Mouse (Mus musculus) limb, embryonic 14.5 days (tissue): ENCODE data around the gene Gcc1. TPM values are rescaled to one million over a fixed set of nuclear protein-coding genes. Genes with fewer than 3 reads are reported as not detected.

Experiments used
- ATAC-seq: fragments of 200-750 bp; cut with Nextera tagmentation; 2 replicates; pipeline ENCODE4 v1.8.0; 2017; ENCODE audit warnings: low read depth, moderate number of reproducible peaks, moderate TSS enrichment; ENCODE audit not compliant: low FRiP score
- DNase-seq: peaks from one replicate; pipeline ENCODE4 v3.0.0-alpha.2; 2015; ENCODE audit warnings: low spot score
- H3K27ac ChIP-seq: fragments of 300-500 bp; sonication (generic); replicated peaks from 2 replicates; pipeline ENCODE4 v1.5.1; 2014; ENCODE audit warnings: low read depth, mild to moderate bottlenecking, low read length, moderate library complexity, mixed read lengths
- H3K27me3 ChIP-seq: fragments of 300-500 bp; sonication (generic); 2 replicates; pipeline ENCODE4 v1.6.1; 2014; ENCODE audit warnings: low read length, mixed read lengths; ENCODE audit not compliant: control insufficient read depth, insufficient read depth
- H3K36me3 ChIP-seq: fragments of 300-500 bp; sonication (generic); 2 replicates; pipeline ENCODE4 v1.6.1; 2014; ENCODE audit warnings: mild to moderate bottlenecking, low read length, moderate library complexity, mixed read lengths; ENCODE audit not compliant: control insufficient read depth, insufficient read depth
- H3K4me1 ChIP-seq: fragments of 300-500 bp; sonication (generic); 2 replicates; pipeline ENCODE4 v1.6.1; 2014; ENCODE audit warnings: antibody characterized with exemption, low read length, mixed read lengths; ENCODE audit not compliant: control insufficient read depth, insufficient read depth
- H3K4me2 ChIP-seq: fragments of 300-500 bp; sonication (generic); replicated peaks from 2 replicates; pipeline ENCODE4 v1.6.1; 2014; ENCODE audit warnings: low read depth, mild to moderate bottlenecking, low read length, moderate library complexity; ENCODE audit not compliant: severe bottlenecking
- H3K4me3 ChIP-seq: fragments of 300-500 bp; sonication (generic); replicated peaks from 2 replicates; pipeline ENCODE4 v1.5.1; 2014; ENCODE audit warnings: low read length
- H3K9ac ChIP-seq: fragments of 300-500 bp; sonication (generic); 2 replicates; pipeline ENCODE4 v1.6.1; 2014; ENCODE audit warnings: mild to moderate bottlenecking, low read depth, low read length, moderate library complexity; ENCODE audit not compliant: severe bottlenecking
- H3K9me3 ChIP-seq: fragments of 300-500 bp; sonication (generic); 2 replicates; pipeline ENCODE4 v1.6.1; 2016; ENCODE audit warnings: low read length; ENCODE audit not compliant: control insufficient read depth
- POLR2A ChIP-seq: fragments of 200-500 bp; IDR thresholded peaks from 2 replicates; pipeline ENCODE4 v1.8.0; 2012; ENCODE audit warnings: inconsistent platforms, mild to moderate bottlenecking, moderate library complexity, borderline replicate concordance; ENCODE audit not compliant: insufficient read depth, insufficient read length; ENCODE audit errors: extremely low read depth
- WGBS: fragments of 180-500 bp; shearing (Covaris S2); extraction: QIAGEN DNeasy Blood & Tissue Kit; methylation state at CpG from one replicate; pipeline ENCODE4 v1.1.7; 2014; 5-methylcytosine and 5-hydroxymethylcytosine counted together
- polyA plus RNA-seq, 2 experiments: library from polyadenylated mRNA; depleted of rRNA in 1 of 2; stranded (reverse) in 1 of 2; unstranded in 1 of 2; fragments of >200 nt; fragmentation: Nextera tagmentation in 1 of 2; extraction: Ambion mirVana in 1 of 2; gene quantifications; 2 replicates each; pipeline versions ENCODE4 v1.2.1 to v1.2.3; 2012 to 2014

Gcc1 gene
- polyA plus RNA-seq, 2 experiments, result 6.7 to 8.6 TPM

GRCm38 (mm10) chr6:28381983-28382382, 46.2 kb downstream of the Gcc1 start:
- no peak for TF ChIP-seq POLR2A
- Histone ChIP-seq H3K9ac (no peak overlapping the region), H3K27me3 (no peaks in the 10 kb centered on the region), H3K27ac (no peak overlapping the region), H3K9me3 (no peaks in the 10 kb centered on the region), H3K4me2 (no peak overlapping the region), H3K4me1 (no peaks in the 10 kb centered on the region), H3K4me3 (no peak overlapping the region), H3K36me3 (no peaks in the 10 kb centered on the region)
- 32% methylated on average over 4 of the region's 4 CpGs for WGBS
- DNase-seq (no peak), ATAC-seq (no peak)

GRCm38 (mm10) chr6:28369966-28370683, 58.1 kb downstream of the Gcc1 start:
- H3K9me3 ChIP-seq, result no peaks in the 10 kb centered on the region
- no peak overlapping the region for H3K9ac ChIP-seq
- no peak overlapping the region for H3K4me2 ChIP-seq
- no peaks in the 10 kb centered on the region for H3K27me3 ChIP-seq
- H3K27ac ChIP-seq, result no peak overlapping the region
- WGBS, result 68% methylated on average over 6 of the region's 6 CpGs
- H3K4me3 ChIP-seq, result no peak overlapping the region
- no peaks in the 10 kb centered on the region for H3K4me1 ChIP-seq
- no peak for TF ChIP-seq POLR2A
- no peaks in the 10 kb centered on the region for H3K36me3 ChIP-seq
- DNase-seq (no peak), ATAC-seq (no peak)

GRCm38 (mm10) chr6:28367575-28367974, 60.6 kb downstream of the Gcc1 start:
- Histone ChIP-seq H3K27me3 (no peaks in the 10 kb centered on the region), H3K4me2 (no peak overlapping the region), H3K9me3 (no peaks in the 10 kb centered on the region), H3K36me3 (no peaks in the 10 kb centered on the region), H3K4me1 (no peaks in the 10 kb centered on the region), H3K27ac (no peak overlapping the region), H3K4me3 (no peak overlapping the region), H3K9ac (no peak overlapping the region)
- no peak for TF ChIP-seq POLR2A
- 93% methylated on average over 9 of the region's 9 CpGs for WGBS
- no peak for DNase-seq
- ATAC-seq, result no peak

Other genes with a start within 250 kb of the Gcc1 start
- gene Zfp800, start 30.4 kb downstream of the Gcc1 start, polyA plus RNA-seq (2012; rRNA removed), result 6.0 and 7.1 TPM in 2 replicates
- gene Zfp800, start 30.4 kb downstream of the Gcc1 start, polyA plus RNA-seq (2014; fragmentation: Nextera tagmentation; extraction: Ambion mirVana), result 19.5 and 20.3 TPM in 2 replicates
- 370 and 533 TPM in 2 replicates for gene Arf5, start 4.8 kb downstream of the Gcc1 start, polyA plus RNA-seq (2012; rRNA removed)
- gene Arf5, start 4.8 kb downstream of the Gcc1 start, polyA plus RNA-seq (2014; fragmentation: Nextera tagmentation; extraction: Ambion mirVana), result 413 and 428 TPM in 2 replicates
- 0.11 and 0.17 TPM in 2 replicates for gene Fscn3, start 601 bp downstream of the Gcc1 start, polyA plus RNA-seq (2012; rRNA removed)
- gene Fscn3, start 601 bp downstream of the Gcc1 start, polyA plus RNA-seq (2014; fragmentation: Nextera tagmentation; extraction: Ambion mirVana), result not detected in 2 replicates
- not detected in 2 replicates for gene Pax4, start 21.0 kb upstream of the Gcc1 start, polyA plus RNA-seq (2012; rRNA removed)
- gene Pax4, start 21.0 kb upstream of the Gcc1 start, polyA plus RNA-seq (2014; fragmentation: Nextera tagmentation; extraction: Ambion mirVana), result not detected in 2 replicates
- gene Snd1, start 46.7 kb upstream of the Gcc1 start, polyA plus RNA-seq (2012; rRNA removed), result 104 and 113 TPM in 2 replicates
- 120 and 128 TPM in 2 replicates for gene Snd1, start 46.7 kb upstream of the Gcc1 start, polyA plus RNA-seq (2014; fragmentation: Nextera tagmentation; extraction: Ambion mirVana)